Mouse (Mus musculus) CH12.LX (cell line): ENCODE results near the gene Adora2a. TPM values are rescaled to one million over a fixed set of nuclear protein-coding genes. Genes with fewer than 3 reads are reported as not detected.

Source experiments
- DNase-seq: peaks from one replicate; pipeline ENCODE4 v3.0.0-alpha.2; 2013; ENCODE audit errors: extremely low read depth
- H3K27ac ChIP-seq: 2 replicates; pipeline ENCODE4 v1.5.1; 2012; ENCODE audit warnings: low read depth, mild to moderate bottlenecking, control low read depth, moderate library complexity; ENCODE audit not compliant: insufficient read depth
- H3K27me3 ChIP-seq: replicated peaks from 2 replicates; pipeline ENCODE3; 2012; ENCODE audit warnings: inconsistent platforms
- H3K36me3 ChIP-seq, 2 experiments: replicated peaks in 1 of 2; 2 replicates each; pipeline versions ENCODE3 to v1.6.1; 2012; ENCODE audit warnings: inconsistent platforms in 1 of 2, low read length in 1 of 2, mild to moderate bottlenecking in 1 of 2, mixed read lengths in 1 of 2, moderate library complexity in 1 of 2; ENCODE audit not compliant: control insufficient read depth in 1 of 2, insufficient read depth in 1 of 2
- H3K4me1 ChIP-seq, 2 experiments: 2 replicates each; pipeline ENCODE4 v1.6.1; 2012; ENCODE audit warnings: inconsistent platforms in 1 of 2, moderate library complexity in 1 of 2; ENCODE audit not compliant: insufficient read depth in 2 of 2, control insufficient read depth in 1 of 2
- H3K4me2 ChIP-seq: 2 replicates; pipeline ENCODE4 v1.6.1; 2012; ENCODE audit warnings: low read depth, mild to moderate bottlenecking, control low read depth; ENCODE audit not compliant: poor library complexity, insufficient read depth, severe bottlenecking
- H3K4me3 ChIP-seq, 3 experiments: fragments of 150-350 bp in 1 of 3; sonication (generic) in 1 of 3; replicated peaks in 1 of 3; 2 replicates each; pipeline versions ENCODE3 to v1.5.1; 2011 to 2012; ENCODE audit warnings: low read depth in 2 of 3, low read length in 2 of 3, mild to moderate bottlenecking in 2 of 3, moderate library complexity in 2 of 3, control low read depth in 1 of 3, improper control_type of control experiment in 1 of 3, inconsistent platforms in 1 of 3, mixed read lengths in 1 of 3; ENCODE audit not compliant: poor library complexity in 1 of 3
- H3K79me2 ChIP-seq: replicated peaks from 2 replicates; pipeline ENCODE4 v1.6.1; 2012; ENCODE audit warnings: mild to moderate bottlenecking, moderate library complexity; ENCODE audit not compliant: control insufficient read depth, poor library complexity, insufficient read depth, severe bottlenecking; ENCODE audit errors: extremely low read depth
- H3K9ac ChIP-seq: 2 replicates; pipeline ENCODE4 v1.6.1; 2012; ENCODE audit warnings: low read depth, mild to moderate bottlenecking, control low read depth, moderate library complexity; ENCODE audit not compliant: insufficient read depth
- H3K9me3 ChIP-seq: replicated peaks from 2 replicates; pipeline ENCODE3; 2012; ENCODE audit warnings: low read length, inconsistent platforms, mixed read lengths
- BHLHE40 ChIP-seq: IDR thresholded peaks from 2 replicates; pipeline ENCODE4 v1.6.1; 2011; ENCODE audit warnings: mild to moderate bottlenecking, low read depth, low read length, improper control_type of control experiment
- CHD1 ChIP-seq: IDR thresholded peaks from 2 replicates; pipeline ENCODE4 v1.6.1; 2012; ENCODE audit warnings: low read depth, low read length, improper control_type of control experiment, inconsistent platforms
- E2F4 ChIP-seq: IDR thresholded peaks from 2 replicates; pipeline ENCODE4 v1.6.1; 2011; ENCODE audit warnings: low read depth, low read length, improper control_type of control experiment; ENCODE audit not compliant: insufficient replicate concordance
- EP300 ChIP-seq: IDR thresholded peaks from 2 replicates; pipeline ENCODE4 v1.6.1; 2011; ENCODE audit warnings: low read length, improper control_type of control experiment
- GABPA ChIP-seq: IDR thresholded peaks from 2 replicates; pipeline ENCODE4 v1.6.1; 2012; ENCODE audit warnings: low read depth, low read length, improper control_type of control experiment, inconsistent platforms; ENCODE audit not compliant: insufficient replicate concordance
- IRF4 ChIP-seq: IDR thresholded peaks from 2 replicates; pipeline ENCODE4 v1.6.1; 2014; ENCODE audit warnings: low read depth, mild to moderate bottlenecking, inconsistent platforms, low read length, improper control_type of control experiment
- JUN ChIP-seq: IDR thresholded peaks from 2 replicates; pipeline ENCODE4 v1.6.1; 2011; ENCODE audit warnings: low read depth, mild to moderate bottlenecking, low read length, improper control_type of control experiment, moderate library complexity; ENCODE audit not compliant: insufficient read depth
- KAT2A ChIP-seq: IDR thresholded peaks from 2 replicates; pipeline ENCODE4 v1.6.1; 2012; ENCODE audit warnings: low read length, improper control_type of control experiment, inconsistent platforms; ENCODE audit not compliant: insufficient replicate concordance
- MAZ ChIP-seq: IDR thresholded peaks from 2 replicates; pipeline ENCODE4 v1.6.1; 2012; ENCODE audit warnings: low read depth, mild to moderate bottlenecking, inconsistent platforms, low read length, improper control_type of control experiment, moderate library complexity
- MEF2A ChIP-seq: IDR thresholded peaks from 2 replicates; pipeline ENCODE4 v1.6.1; 2014; ENCODE audit warnings: low read depth, mild to moderate bottlenecking, inconsistent platforms, low read length, improper control_type of control experiment, borderline replicate concordance
- NELFE ChIP-seq: IDR thresholded peaks from 2 replicates; pipeline ENCODE4 v1.6.1; 2011; ENCODE audit warnings: low read depth, low read length, improper control_type of control experiment
- NRF1 ChIP-seq: IDR thresholded peaks from 2 replicates; pipeline ENCODE4 v1.6.1; 2014; ENCODE audit warnings: low read depth, mild to moderate bottlenecking, inconsistent platforms, low read length, improper control_type of control experiment, moderate library complexity
- POLR2AphosphoS2 ChIP-seq: IDR thresholded peaks from 2 replicates; pipeline ENCODE4 v1.6.1; 2011; ENCODE audit warnings: low read depth, low read length, improper control_type of control experiment
- RCOR1 ChIP-seq: conservative IDR thresholded peaks from 2 replicates; pipeline ENCODE4 v1.6.1; 2012; ENCODE audit warnings: low read depth, mild to moderate bottlenecking, inconsistent platforms, low read length, improper control_type of control experiment
- SIN3A ChIP-seq: IDR thresholded peaks from 2 replicates; pipeline ENCODE4 v1.6.1; 2012; ENCODE audit warnings: low read length, improper control_type of control experiment, inconsistent platforms
- SMC3 ChIP-seq: IDR thresholded peaks from 2 replicates; pipeline ENCODE4 v1.6.1; 2011; ENCODE audit warnings: low read depth, low read length, improper control_type of control experiment
- USF1 ChIP-seq: IDR thresholded peaks from 2 replicates; pipeline ENCODE4 v1.6.1; 2014; ENCODE audit warnings: low read depth, mild to moderate bottlenecking, inconsistent platforms, low read length, improper control_type of control experiment
- USF2 ChIP-seq: conservative IDR thresholded peaks from 2 replicates; pipeline ENCODE4 v1.6.1; 2011; ENCODE audit warnings: low read depth, low read length, improper control_type of control experiment
- ZC3H11A ChIP-seq: IDR thresholded peaks from 2 replicates; pipeline ENCODE4 v1.6.1; 2012; ENCODE audit warnings: low read depth, mild to moderate bottlenecking, inconsistent platforms, low read length, improper control_type of control experiment
- ZKSCAN1 ChIP-seq: IDR thresholded peaks from 2 replicates; pipeline ENCODE4 v1.6.1; 2012; ENCODE audit warnings: low read depth, inconsistent platforms, low read length, improper control_type of control experiment, borderline replicate concordance
- ZMIZ1 ChIP-seq: IDR thresholded peaks from 2 replicates; pipeline ENCODE4 v1.6.1; 2012; ENCODE audit warnings: low read depth, mild to moderate bottlenecking, inconsistent platforms, low read length, improper control_type of control experiment
- dilution Hi-C: fragments of 300-500 bp; cut with MboI; formaldehyde crosslinking; loops from 2 replicates; pipeline ENCODE4 v1.14.3; 2020; ENCODE audit warnings: low sequenced_read_pairs; ENCODE audit not compliant: extremely low pct_unique_long_range_greater_than_20kb, extremely low pct_ligation_motif_present
- in situ Hi-C: fragments of 300-500 bp; cut with MboI; formaldehyde crosslinking; loops from 3 replicates; pipeline ENCODE4 v1.14.3; 2019; ENCODE audit warnings: low sequenced_read_pairs, low pct_ligation_motif_present, low pct_unique_long_range_greater_than_20kb, mixed read lengths
- polyA plus RNA-seq: library from polyadenylated mRNA; unstranded; fragments of >175 nt; gene quantifications from 2 replicates; pipeline ENCODE4 v1.2.1, GENCODE M21; 2012; ENCODE audit warnings: low read depth; ENCODE audit not compliant: insufficient read length
- total RNA-seq, 2 experiments: library from RNA; depleted of rRNA; stranded (reverse); fragments of 300-350 nt in 1 of 2; fragments of >200 nt in 1 of 2; gene quantifications; 2 replicates each; pipeline ENCODE4 v1.2.3; 2012 to 2014

Gene Adora2a
- total and polyA plus RNA-seq, 3 experiments: 3.2 to 14.4 (median 7.6) TPM

DNA sequence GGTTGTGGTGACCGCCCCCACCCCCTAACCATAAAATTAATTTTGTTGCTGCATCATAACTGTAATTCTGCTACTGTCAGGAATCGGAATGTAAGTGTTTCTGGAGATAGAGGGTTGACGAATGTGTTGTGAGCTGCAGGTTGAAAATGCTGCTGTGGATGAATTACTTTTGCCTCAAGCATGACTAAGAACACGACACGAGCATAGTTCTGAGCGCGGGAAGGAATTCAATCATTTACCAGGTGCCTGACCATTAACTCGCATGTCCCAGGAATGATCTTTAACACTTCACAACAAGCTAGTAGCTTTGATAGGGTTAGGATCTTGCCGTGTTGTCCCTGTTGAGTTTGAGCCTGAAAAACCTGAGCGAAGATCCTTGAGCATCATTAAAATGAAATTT, 20.6 kb downstream of the Adora2a start:
- TF ChIP-seq ZC3H11A (no peak), GABPA (no peak), CHD1 (no peak), ZMIZ1 (no peak)
- TF ChIP-seq, all 38 proteins: peak for 0
- no peak overlapping the region for H3K4me3 ChIP-seq
- H3K9ac ChIP-seq: no peak overlapping the region
- H3K36me3 ChIP-seq: peaks cover 25 to 34% of the 10 kb centered on the region in 2 experiments
- peaks cover 11 to 34% of the 10 kb centered on the region in 2 experiments for H3K4me1 ChIP-seq
- dilution Hi-C loops (no loop called here), in situ Hi-C loops (no loop called here)
- H3K79me2 ChIP-seq: no peaks in the 10 kb centered on the region
- H3K4me2 ChIP-seq: no peak overlapping the region
- no peak overlapping the region for H3K27ac ChIP-seq
- H3K27me3 ChIP-seq: no peaks in the 10 kb centered on the region
- H3K9me3 ChIP-seq: no peaks in the 10 kb centered on the region
- no peak for DNase-seq

DNA sequence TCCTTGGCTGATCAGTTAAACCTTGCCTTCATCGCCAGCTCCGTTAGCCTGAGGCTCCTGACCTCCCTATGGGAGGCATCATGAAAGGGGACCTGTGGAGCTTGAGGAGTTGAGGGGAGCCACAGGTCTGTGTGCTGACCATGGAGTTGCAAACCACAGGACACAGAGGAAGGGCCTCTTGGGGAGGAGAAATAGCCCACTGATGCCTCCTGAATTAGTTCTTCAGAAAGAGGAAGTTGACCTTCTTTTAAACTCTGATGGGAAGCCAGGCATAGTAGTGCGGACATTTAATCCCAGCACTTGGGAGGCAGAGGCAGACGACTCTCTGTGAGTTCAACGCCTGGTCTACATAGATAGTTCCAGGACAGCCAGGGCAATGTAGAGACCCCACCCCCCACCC, 22.2 kb downstream of the Adora2a start:
- H3K79me2 ChIP-seq: no peaks in the 10 kb centered on the region
- H3K4me1 ChIP-seq: peaks cover 11 to 22% of the 10 kb centered on the region in 2 experiments
- peaks cover 9 to 18% of the 10 kb centered on the region in 2 experiments for H3K36me3 ChIP-seq
- in situ Hi-C loops: no loop called here
- dilution Hi-C loops: no loop called here
- no peak for DNase-seq
- H3K4me2 ChIP-seq: no peak overlapping the region
- H3K27ac ChIP-seq: no peak overlapping the region
- H3K27me3 ChIP-seq: no peaks in the 10 kb centered on the region
- TF ChIP-seq IRF4 (0 out of 2 replicates have a peak, but pooled peaks have one; percentile 20), GABPA (no peak)
- H3K9me3 ChIP-seq: no peaks in the 10 kb centered on the region
- no peak overlapping the region for H3K9ac ChIP-seq
- no peak overlapping the region for H3K4me3 ChIP-seq

DNA sequence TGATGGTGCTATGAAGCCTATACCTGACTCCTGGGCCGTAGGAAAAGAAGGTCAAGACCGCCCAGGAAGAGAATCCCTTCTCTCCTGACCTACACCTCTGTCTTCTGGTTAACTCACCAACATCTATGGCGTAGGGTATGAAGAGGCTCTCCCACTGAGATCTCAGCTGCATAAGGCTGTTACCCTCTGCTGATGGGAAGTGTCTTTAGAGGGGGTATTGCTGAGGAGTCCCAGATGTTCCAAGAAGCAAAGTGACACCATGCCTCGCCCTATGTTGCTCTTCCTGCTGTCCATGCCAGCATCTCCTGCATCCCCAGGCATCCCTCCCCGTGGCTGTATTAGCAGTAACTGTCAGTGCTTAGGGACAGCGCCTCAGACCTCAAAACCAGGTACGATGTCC, 22.7 kb downstream of the Adora2a start:
- TF ChIP-seq RCOR1 (no peak), E2F4 (no peak), MAZ (no peak), SMC3 (no peak), NRF1 (no peak), KAT2A (no peak), POLR2AphosphoS2 (no peak), JUN (no peak), BHLHE40 (no peak), EP300 (no peak), ZKSCAN1 (no peak), SIN3A (no peak), USF1 (no peak), USF2 (no peak), MEF2A (no peak), NELFE (no peak), ZMIZ1 (no peak)
- Histone ChIP-seq H3K4me2 (no peak overlapping the region), H3K27ac (no peak overlapping the region), H3K9ac (no peak overlapping the region), H3K4me1 (peaks cover 11 to 17% of the 10 kb centered on the region in 2 experiments), H3K36me3 (peaks cover 4 to 13% of the 10 kb centered on the region in 2 experiments), H3K27me3 (no peaks in the 10 kb centered on the region), H3K79me2 (no peaks in the 10 kb centered on the region), H3K4me3 (no peak overlapping the region), H3K9me3 (no peaks in the 10 kb centered on the region)
- in situ Hi-C loops (no loop called here), dilution Hi-C loops (no loop called here)
- no peak for DNase-seq
